Mouse (Mus musculus) midbrain, postnatal 0 days (tissue): Measurements from ENCODE around the gene Gm5617. TPM values are rescaled to one million over a fixed set of nuclear protein-coding genes. Genes with fewer than 3 reads are reported as not detected.

ENCODE experiments used
- ATAC-seq: fragments of 200-750 bp; cut with Nextera tagmentation; 2 replicates; pipeline ENCODE4 v1.8.0; 2017; ENCODE audit warnings: moderate number of reproducible peaks, mild to moderate bottlenecking, moderate TSS enrichment, moderate library complexity; ENCODE audit not compliant: low FRiP score
- DNase-seq: peaks from one replicate; pipeline ENCODE4 v3.0.0-alpha.2; 2015; ENCODE audit warnings: low spot score
- H3K27ac ChIP-seq: fragments of 300-500 bp; sonication (generic); 2 replicates; pipeline ENCODE4 v1.5.1; 2014; ENCODE audit warnings: low read depth, mild to moderate bottlenecking, low read length, mixed read lengths
- H3K27me3 ChIP-seq: fragments of 300-500 bp; sonication (generic); 2 replicates; pipeline ENCODE4 v1.6.1; 2014; ENCODE audit warnings: low read length, control low read depth, mixed read lengths; ENCODE audit not compliant: insufficient read depth
- H3K36me3 ChIP-seq: fragments of 300-500 bp; sonication (generic); 2 replicates; pipeline ENCODE4 v1.6.1; 2014; ENCODE audit warnings: low read length, control low read depth, mixed read lengths; ENCODE audit not compliant: insufficient read depth
- H3K4me1 ChIP-seq: fragments of 300-500 bp; sonication (generic); 2 replicates; pipeline ENCODE4 v1.6.1; 2014; ENCODE audit warnings: mild to moderate bottlenecking, control low read depth, antibody characterized with exemption, low read length, mixed read lengths; ENCODE audit not compliant: insufficient read depth
- H3K4me2 ChIP-seq: fragments of 300-500 bp; sonication (generic); 2 replicates; pipeline ENCODE4 v1.6.1; 2014; ENCODE audit warnings: low read depth, mild to moderate bottlenecking, low read length, mixed read lengths; ENCODE audit not compliant: poor library complexity, severe bottlenecking
- H3K4me3 ChIP-seq: fragments of 300-500 bp; sonication (generic); 2 replicates; pipeline ENCODE4 v1.5.1; 2014; ENCODE audit warnings: low read depth, mild to moderate bottlenecking, low read length, moderate library complexity
- H3K9ac ChIP-seq: fragments of 300-500 bp; sonication (generic); replicated peaks from 2 replicates; pipeline ENCODE4 v1.6.1; 2014; ENCODE audit warnings: mild to moderate bottlenecking, low read length, moderate library complexity, mixed read lengths; ENCODE audit not compliant: poor library complexity, severe bottlenecking
- H3K9me3 ChIP-seq: fragments of 300-500 bp; sonication (generic); 2 replicates; pipeline ENCODE4 v1.6.1; 2016; ENCODE audit warnings: low read length, control low read depth
- CTCF ChIP-seq: IDR thresholded peaks from 2 replicates; pipeline ENCODE4 v1.5.1; 2016; ENCODE audit warnings: antibody characterized with exemption, mild to moderate bottlenecking
- WGBS: fragments of 180-500 bp; shearing (Covaris S2); extraction: QIAGEN DNeasy Blood & Tissue Kit; methylation state at CpG from one replicate; pipeline ENCODE4 v1.1.7; 2014; 5-methylcytosine and 5-hydroxymethylcytosine counted together
- polyA plus RNA-seq: library from polyadenylated mRNA; unstranded; fragments of >200 nt; fragmentation: Nextera tagmentation; extraction: Ambion mirVana; gene quantifications from 2 replicates; pipeline ENCODE4 v1.2.1, GENCODE M21; 2015
- total RNA-seq: library from RNA; depleted of rRNA; stranded (reverse); fragments of >200 nt; gene quantifications from 2 replicates; pipeline ENCODE4 v1.2.3, GENCODE M21; 2014

The Gm5617 gene
- total and polyA plus RNA-seq, 2 experiments from 2014 or later = 19.0 to 22.6 TPM

DNA sequence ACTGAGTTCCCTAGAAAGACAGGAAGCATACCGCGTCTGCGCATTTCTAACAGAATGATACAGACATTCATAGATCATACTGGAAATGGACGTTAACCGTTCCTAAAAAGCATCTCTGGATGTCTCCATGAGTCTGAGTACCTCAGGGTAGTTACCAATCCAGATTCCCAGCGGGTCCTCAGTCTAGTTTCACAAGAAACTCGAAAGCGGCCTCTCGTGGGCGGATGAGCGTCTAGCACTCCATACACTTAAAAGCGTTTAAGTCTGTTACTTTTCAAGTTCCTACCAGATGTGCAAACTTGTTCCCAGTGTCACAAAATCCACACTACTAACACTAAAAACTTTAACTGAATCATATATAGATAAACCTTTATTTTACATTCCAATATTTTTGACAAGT lies 22.1 kb upstream of the Gm5617 start:
- no peak for TF ChIP-seq CTCF
- Histone ChIP-seq H3K27ac (no peak overlapping the region), H3K27me3 (no peaks in the 10 kb centered on the region), H3K4me3 (no peak overlapping the region), H3K4me1 (no peaks in the 10 kb centered on the region), H3K36me3 (peaks cover 18% of the 10 kb centered on the region), H3K9me3 (no peaks in the 10 kb centered on the region), H3K4me2 (no peak overlapping the region), H3K9ac (no peak overlapping the region)
- DNase-seq = no peak
- 93% methylated on average over 12 of the region's 12 CpGs for WGBS
- ATAC-seq = no peak

DNA sequence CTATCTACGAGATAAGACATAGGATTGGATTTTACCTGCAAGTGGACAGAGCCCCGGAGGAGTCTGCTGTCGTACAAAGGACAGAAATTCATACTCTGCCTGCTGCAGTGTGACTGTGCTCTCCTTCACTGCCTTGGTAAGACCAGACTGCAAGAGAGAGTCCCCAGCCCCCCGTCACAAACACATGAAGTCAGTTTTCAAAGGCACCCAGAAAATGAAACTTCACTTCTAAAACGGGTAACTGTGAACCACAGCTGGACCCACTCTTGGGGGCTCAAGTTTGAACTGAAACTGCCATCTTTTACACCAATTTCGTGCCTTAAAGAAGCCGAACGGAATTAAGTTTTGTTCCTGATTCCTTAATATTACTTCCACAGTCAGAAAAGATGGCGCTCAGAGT lies 20.9 kb upstream of the Gm5617 start:
- WGBS = 95% methylated on average over 9 of the region's 9 CpGs
- ATAC-seq = no peak

DNA sequence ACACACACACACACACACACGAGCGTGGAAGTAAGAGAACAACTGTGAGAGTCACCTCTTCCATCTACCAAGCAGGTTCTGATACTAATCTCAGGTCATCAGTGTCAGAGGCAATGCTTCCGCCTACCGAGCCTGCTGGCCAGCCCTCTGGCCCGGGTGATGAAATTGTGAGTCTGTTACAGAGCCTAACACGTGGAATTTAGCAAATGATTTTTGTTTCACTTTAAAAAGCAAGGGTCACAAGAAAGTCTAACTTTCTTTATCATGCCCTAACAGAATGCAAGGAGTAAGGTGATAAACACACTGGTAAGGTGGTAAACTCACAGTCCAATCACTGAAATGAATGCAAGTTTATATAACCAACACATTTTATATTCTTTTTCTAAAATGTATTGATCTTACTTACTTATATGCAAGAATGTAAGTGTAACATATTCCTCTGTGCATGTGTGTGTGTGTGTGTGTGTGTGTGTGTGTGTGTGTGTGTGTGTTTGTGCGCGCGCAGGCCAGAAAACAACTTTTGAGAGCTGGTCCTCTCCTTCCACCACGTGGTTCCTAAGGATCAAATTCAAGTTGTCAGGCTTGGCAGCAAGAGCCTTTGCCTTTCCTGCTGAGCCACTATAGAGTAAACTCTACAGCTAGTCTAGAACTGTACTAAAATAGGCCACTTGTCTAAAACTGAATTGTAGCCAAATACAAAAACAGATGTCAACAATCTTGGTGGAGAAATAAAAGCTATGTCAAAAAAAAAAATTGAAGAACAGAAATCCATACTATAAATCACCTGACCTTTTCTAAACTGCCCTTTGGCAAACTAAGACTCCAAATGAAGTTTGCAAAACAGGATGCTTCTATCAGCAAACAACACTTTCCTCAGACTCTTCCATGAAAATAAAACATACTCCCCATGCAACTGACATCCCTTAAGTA lies 18.7 kb upstream of the Gm5617 start:
- no peak for TF ChIP-seq CTCF
- H3K27me3 ChIP-seq = no peaks in the 10 kb centered on the region
- H3K36me3 ChIP-seq = peaks cover 14% of the 10 kb centered on the region
- no peaks in the 10 kb centered on the region for H3K9me3 ChIP-seq
- no peak overlapping the region for H3K9ac ChIP-seq
- ATAC-seq (no peak), DNase-seq (no peak)
- H3K27ac ChIP-seq = no peak overlapping the region
- WGBS = 92% methylated on average over 10 of the region's 10 CpGs
- no peak overlapping the region for H3K4me2 ChIP-seq
- 0 out of 2 replicates have a peak, but pooled peaks cover 6% of the 10 kb centered on the region for H3K4me1 ChIP-seq
- no peak overlapping the region for H3K4me3 ChIP-seq

More for the DNA sequence above, 20.9 kb upstream of the Gm5617 start:
- Histone ChIP-seq H3K36me3 (peaks cover 18% of the 10 kb centered on the region), H3K9me3 (no peaks in the 10 kb centered on the region), H3K4me3 (no peak overlapping the region), H3K4me1 (0 out of 2 replicates have a peak, but pooled peaks cover under 1% of the 10 kb centered on the region), H3K27ac (no peak overlapping the region), H3K27me3 (no peaks in the 10 kb centered on the region), H3K9ac (no peak overlapping the region), H3K4me2 (no peak overlapping the region)
- no peak for TF ChIP-seq CTCF
- no peak for DNase-seq

DNA sequence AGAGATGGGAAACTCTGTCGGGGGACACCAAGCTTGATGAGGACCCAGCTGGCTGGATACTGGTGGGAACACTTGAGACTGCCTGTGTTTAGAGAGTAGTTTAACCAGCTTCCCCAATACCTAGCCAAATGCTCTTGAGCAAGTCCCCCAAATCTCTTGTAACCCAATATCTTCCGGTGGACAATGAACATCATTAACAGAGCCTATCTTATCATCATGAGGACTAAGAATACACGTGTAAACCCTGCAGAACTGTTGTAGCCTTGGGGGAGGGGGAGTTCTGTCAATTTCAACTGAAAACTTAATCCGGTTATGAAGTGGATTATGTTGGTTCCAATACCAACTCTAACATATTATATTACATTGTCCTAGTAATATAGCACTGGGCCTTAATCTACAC lies 16.4 kb upstream of the Gm5617 start:
- 96% methylated on average over 4 of the region's 4 CpGs for WGBS
- no peak overlapping the region for H3K4me2 ChIP-seq
- 0 out of 2 replicates have a peak, but pooled peaks cover 6% of the 10 kb centered on the region for H3K4me1 ChIP-seq
- no peaks in the 10 kb centered on the region for H3K9me3 ChIP-seq
- peaks cover 8% of the 10 kb centered on the region for H3K36me3 ChIP-seq
- ATAC-seq (no peak), DNase-seq (no peak)
- no peak overlapping the region for H3K4me3 ChIP-seq
- H3K27me3 ChIP-seq = no peaks in the 10 kb centered on the region
- no peak for TF ChIP-seq CTCF
- H3K27ac ChIP-seq = no peak overlapping the region
- H3K9ac ChIP-seq = no peak overlapping the region

DNA sequence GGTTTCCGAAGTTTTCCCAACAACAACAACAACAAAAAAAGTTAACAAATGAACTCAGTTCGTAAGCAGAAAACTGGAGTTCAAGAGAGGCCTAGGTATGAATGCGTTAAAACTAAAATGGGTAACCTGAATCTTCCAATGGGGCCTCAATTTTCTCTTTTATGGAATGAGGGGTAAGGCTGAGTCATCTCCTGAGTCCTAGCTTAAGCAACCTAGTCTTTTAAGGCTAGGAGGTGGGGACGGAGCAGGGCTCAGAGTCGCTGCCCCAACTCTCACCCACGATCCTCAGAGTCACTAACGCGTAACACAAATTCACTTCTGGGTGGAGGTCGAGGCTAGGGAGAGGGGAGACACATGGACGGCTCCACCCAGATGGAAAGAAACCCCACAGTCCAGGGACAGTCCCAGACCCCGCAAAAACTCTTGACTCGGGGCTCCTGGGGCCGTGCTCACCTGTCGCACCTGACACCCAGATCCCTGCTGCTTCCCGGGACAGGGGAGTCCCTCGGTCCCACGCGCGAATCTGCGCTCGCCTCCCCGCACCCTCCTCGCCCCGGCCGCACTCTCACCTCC lies 15.3 kb upstream of the Gm5617 start:
- Histone ChIP-seq H3K9ac (peak overlapping the region; percentile 50), H3K27ac (no peak overlapping the region), H3K4me2 (peak overlapping the region; percentile 85), H3K4me3 (peak overlapping the region; percentile 65), H3K36me3 (peaks cover 3% of the 10 kb centered on the region), H3K9me3 (no peaks in the 10 kb centered on the region), H3K4me1 (0 out of 2 replicates have a peak, but pooled peaks cover 6% of the 10 kb centered on the region), H3K27me3 (no peaks in the 10 kb centered on the region)
- WGBS = 7% methylated on average over 23 of the region's 25 CpGs
- no peak for TF ChIP-seq CTCF
- ATAC-seq = peak; percentile 62; the same call in 1 of the 2 replicates
- DNase-seq = no peak
